Mouse (Mus musculus): ENCODE measurements around the gene Sema5b.

Sema5b gene

GRCm38 (mm10) chr16:35591756-35592155 is 50.8 kb downstream of the Sema5b start:
- no peak for DNase-seq (ENCODE audit: extremely low read depth, insufficient read length, low spot score)

GRCm38 (mm10) chr16:35592274-35593065 is 51.5 kb downstream of the Sema5b start:
- DNase-seq (ENCODE audit: extremely low read depth, insufficient read length, low spot score), result no peak

- DNase-seq (ENCODE audit: extremely low read depth, insufficient read length, low spot score), result no peak
These were observed 52.5 kb downstream of the Sema5b start for GRCm38 (mm10) chr16:35593474-35593873.

GRCm38 (mm10) chr16:35596241-35596640 is 55.3 kb downstream of the Sema5b start:
- DNase-seq (ENCODE audit: extremely low read depth, insufficient read length, low spot score), result no peak

GRCm38 (mm10) chr16:35596661-35597350 is 55.9 kb downstream of the Sema5b start:
- no peak for DNase-seq (ENCODE audit: extremely low read depth, insufficient read length, low spot score)

- no peak for DNase-seq (ENCODE audit: extremely low read depth, insufficient read length, low spot score)
These were observed 57.0 kb downstream of the Sema5b start for GRCm38 (mm10) chr16:35597991-35598390.

- no peak for DNase-seq (ENCODE audit: extremely low read depth, insufficient read length, low spot score)
These were observed 57.9 kb downstream of the Sema5b start for GRCm38 (mm10) chr16:35598802-35599201.

- DNase-seq (ENCODE audit: extremely low read depth, insufficient read length, low spot score), result no peak
These were observed 59.3 kb downstream of the Sema5b start for GRCm38 (mm10) chr16:35600282-35600681.

GRCm38 (mm10) chr16:35601426-35601825 is 60.5 kb downstream of the Sema5b start:
- no peak for DNase-seq (ENCODE audit: extremely low read depth, insufficient read length, low spot score)

- no peak for DNase-seq (ENCODE audit: extremely low read depth, insufficient read length, low spot score)
These were observed 61.6 kb downstream of the Sema5b start for GRCm38 (mm10) chr16:35602529-35602928.

- DNase-seq (ENCODE audit: extremely low read depth, insufficient read length, low spot score), result no peak
These were observed 63.0 kb downstream of the Sema5b start for GRCm38 (mm10) chr16:35603729-35604522.

- no peak for DNase-seq (ENCODE audit: extremely low read depth, insufficient read length, low spot score)
These were observed 66.3 kb downstream of the Sema5b start for GRCm38 (mm10) chr16:35607250-35607649.

- DNase-seq (ENCODE audit: extremely low read depth, insufficient read length, low spot score), result no peak
These were observed 67.3 kb downstream of the Sema5b start for GRCm38 (mm10) chr16:35608244-35608643.

GRCm38 (mm10) chr16:35609561-35609960 is 68.6 kb downstream of the Sema5b start:
- DNase-seq (ENCODE audit: extremely low read depth, insufficient read length, low spot score), result no peak

GRCm38 (mm10) chr16:35613851-35614804 is 73.2 kb downstream of the Sema5b start:
- no peak for DNase-seq (ENCODE audit: extremely low read depth, insufficient read length, low spot score)

GRCm38 (mm10) chr16:35617732-35618131 is 76.8 kb downstream of the Sema5b start:
- no peak for DNase-seq (ENCODE audit: extremely low read depth, insufficient read length, low spot score)

GRCm38 (mm10) chr16:35623026-35623425 is 82.1 kb downstream of the Sema5b start:
- DNase-seq (ENCODE audit: extremely low read depth, insufficient read length, low spot score), result no peak

- no peak for DNase-seq (ENCODE audit: extremely low read depth, insufficient read length, low spot score)
These were observed 83.0 kb downstream of the Sema5b start for GRCm38 (mm10) chr16:35623986-35624385.

GRCm38 (mm10) chr16:35624877-35625276 is 83.9 kb downstream of the Sema5b start:
- DNase-seq (ENCODE audit: extremely low read depth, insufficient read length, low spot score), result no peak

Measured in 3134 (cell line).